Mouse (Mus musculus) right cerebral cortex, postnatal 36 days (tissue): ENCODE results near the gene Vcan.
A peak's percentile ranks its signal among the peaks of the same experiment; 100 is the strongest.
"Not testable (repeated sequence)": the region's sequence is repeated elsewhere in the genome, so short reads cannot be mapped to it uniquely, and the experiment has no call there.

Source experiments
- DNase-seq, 2 experiments: peaks; one replicate each; pipeline ENCODE4 v3.0.0; 2022; ENCODE audit warnings: low spot score in 2 of 2, mixed read lengths in 1 of 2

Vcan gene

GRCm38 (mm10) chr13:89741766-89742685 is at the start of gene Vcan:
Gene Vcan, minus strand, starts transcription at chr13:89742509.
- DNase-seq, result peak in 1 of 2 experiments; percentile 12

- DNase-seq, result no peak
Measured at GRCm38 (mm10) chr13:89791475-89791874, 49.2 kb upstream of the Vcan start.

GRCm38 (mm10) chr13:89782886-89783285 is 40.6 kb upstream of the Vcan start:
- DNase-seq, result no peak

- no peak for DNase-seq
Measured at GRCm38 (mm10) chr13:89780276-89780675, 38.0 kb upstream of the Vcan start.

- DNase-seq, result peak; percentile 25 to 37
Measured at GRCm38 (mm10) chr13:89779208-89779911, 37.1 kb upstream of the Vcan start.

- no peak for DNase-seq
Measured at GRCm38 (mm10) chr13:89777764-89778163, 35.5 kb upstream of the Vcan start.

- no peak for DNase-seq
Measured at GRCm38 (mm10) chr13:89777146-89777545, 34.8 kb upstream of the Vcan start.

- no peak for DNase-seq
Measured at GRCm38 (mm10) chr13:89766551-89766950, 24.2 kb upstream of the Vcan start.

GRCm38 (mm10) chr13:89765966-89766365 is 23.7 kb upstream of the Vcan start:
- DNase-seq, result no peak

- no peak for DNase-seq
Measured at GRCm38 (mm10) chr13:89762339-89762738, 20.0 kb upstream of the Vcan start.

GRCm38 (mm10) chr13:89756347-89756746 is 14.0 kb upstream of the Vcan start:
- no peak for DNase-seq

- DNase-seq, result not testable (repeated sequence)
Measured at GRCm38 (mm10) chr13:89750562-89750961, 8.3 kb upstream of the Vcan start.

- no peak for DNase-seq
Measured at GRCm38 (mm10) chr13:89743201-89743600, 892 bp upstream of the Vcan start.

GRCm38 (mm10) chr13:89742686-89743200 is 434 bp upstream of the Vcan start:
- no peak for DNase-seq

- DNase-seq, result no peak
Measured at GRCm38 (mm10) chr13:89741116-89741551, 1.2 kb downstream of the Vcan start.

GRCm38 (mm10) chr13:89740243-89741115 is 1.8 kb downstream of the Vcan start:
- peak; percentile 47 to 57 for DNase-seq

GRCm38 (mm10) chr13:89739696-89740242 is 2.5 kb downstream of the Vcan start:
- peak in 1 of 2 experiments; percentile 3 for DNase-seq

GRCm38 (mm10) chr13:89738776-89739695 is 3.3 kb downstream of the Vcan start:
- DNase-seq, result peak; percentile 37 to 41

- DNase-seq, result no peak
Measured at GRCm38 (mm10) chr13:89738275-89738674, 4.0 kb downstream of the Vcan start.

- DNase-seq, result no peak
Measured at GRCm38 (mm10) chr13:89735111-89735510, 7.2 kb downstream of the Vcan start.
